Mouse (Mus musculus): ENCODE measurements around the gene Kcnh6. TPM values are rescaled to one million over a fixed set of nuclear protein-coding genes. Genes with fewer than 3 reads are reported as not detected.

Gene Kcnh6
- polyA plus RNA-seq, 1 experiment from 2014 or later = 0.20 TPM

DNA sequence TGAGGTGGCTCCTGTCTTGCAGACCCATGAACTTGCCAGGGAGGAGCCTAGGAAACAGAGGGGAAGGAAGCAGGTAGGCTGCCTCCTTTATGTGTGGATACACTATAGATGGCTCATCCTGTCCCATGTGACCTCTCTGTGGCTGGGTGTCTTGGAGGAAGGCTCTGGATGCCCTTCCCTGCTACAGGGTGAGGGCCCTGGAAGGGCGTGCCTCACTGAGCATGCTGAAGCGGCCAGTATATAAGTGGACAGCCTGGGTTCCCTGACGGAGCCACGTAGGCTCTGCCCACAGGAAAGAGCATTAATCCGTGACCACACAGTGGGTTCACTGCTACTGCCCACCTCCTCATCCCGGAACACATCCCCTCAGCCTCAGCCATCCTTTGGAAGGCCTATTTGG lies 18.5 kb upstream of the Kcnh6 start:
- Histone ChIP-seq H3K27ac (replicated peaks in 1 of 2; ENCODE audit: control insufficient read depth in 1 of 2, insufficient read depth in 1 of 2, low read depth in 2 of 2, low read length in 2 of 2) (no peak overlapping the region), H3K4me2 (ENCODE audit: low read length) (no peak overlapping the region), H3K9me3 (ENCODE audit: control insufficient read depth, low read length) (no peaks in the 10 kb centered on the region), H3K27me3 (ENCODE audit: control insufficient read depth, insufficient read depth, low read length) (no peaks in the 10 kb centered on the region), H3K4me1 (ENCODE audit: control insufficient read depth in 2 of 2, insufficient read depth in 2 of 2, low read length in 2 of 2) (peaks cover 3 to 4% of the 10 kb centered on the region in 2 experiments; a peak in 2 of 4 replicates), H3K4me3 (ENCODE audit: control insufficient read depth in 1 of 2, insufficient read depth in 1 of 2, low read depth in 1 of 2, low read length in 2 of 2) (no peak overlapping the region), H3K36me3 (ENCODE audit: control insufficient read depth, insufficient read depth, low read length) (no peaks in the 10 kb centered on the region), H3K9ac (ENCODE audit: low read length) (no peak overlapping the region)
- no peak for ATAC-seq (ENCODE audit: insufficient number of reproducible peaks, insufficient read depth, low FRiP score, low read depth)
- 74% methylated on average over 6 of the region's 6 CpGs for WGBS

DNA sequence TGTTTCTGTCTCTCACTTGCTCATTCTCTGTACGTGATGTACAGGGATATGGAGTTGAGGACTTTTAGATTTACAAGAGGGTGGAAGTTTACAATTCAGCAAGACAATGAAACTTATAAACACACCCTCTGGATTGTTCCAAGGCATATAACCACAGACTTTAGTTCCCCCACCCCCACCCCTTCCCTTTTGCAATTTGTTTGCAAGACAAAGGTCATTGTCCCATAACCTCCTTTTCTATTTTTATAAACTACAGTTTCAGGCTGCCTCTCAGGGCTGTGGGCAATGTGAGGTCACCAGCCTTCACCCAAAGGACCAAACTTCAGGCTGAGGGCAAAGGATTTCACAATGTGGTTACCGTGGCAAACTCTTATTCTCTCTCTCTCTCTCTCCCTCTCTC lies 17.7 kb upstream of the Kcnh6 start:
- no peaks in the 10 kb centered on the region for H3K36me3 ChIP-seq (ENCODE audit: control insufficient read depth, insufficient read depth, low read length)
- 49% methylated on average over 2 of the region's 2 CpGs for WGBS
- no peaks in the 10 kb centered on the region; the same call in 1 of the 2 replicates for H3K27me3 ChIP-seq (ENCODE audit: control insufficient read depth, insufficient read depth, low read length)
- no peak for ATAC-seq (ENCODE audit: insufficient number of reproducible peaks, insufficient read depth, low FRiP score, low read depth)
- H3K27ac ChIP-seq (replicated peaks in 1 of 2; ENCODE audit: control insufficient read depth in 1 of 2, insufficient read depth in 1 of 2, low read depth in 2 of 2, low read length in 2 of 2) = no peak overlapping the region
- H3K9ac ChIP-seq (ENCODE audit: low read length) = no peak overlapping the region
- H3K9me3 ChIP-seq (ENCODE audit: control insufficient read depth, low read length) = no peaks in the 10 kb centered on the region
- no peak overlapping the region for H3K4me2 ChIP-seq (ENCODE audit: low read length)
- H3K4me1 ChIP-seq (ENCODE audit: control insufficient read depth in 2 of 2, insufficient read depth in 2 of 2, low read length in 2 of 2) = peaks cover 3 to 4% of the 10 kb centered on the region in 2 experiments; a peak in 2 of 4 replicates
- H3K4me3 ChIP-seq (ENCODE audit: control insufficient read depth in 1 of 2, insufficient read depth in 1 of 2, low read depth in 1 of 2, low read length in 2 of 2) = no peak overlapping the region

DNA sequence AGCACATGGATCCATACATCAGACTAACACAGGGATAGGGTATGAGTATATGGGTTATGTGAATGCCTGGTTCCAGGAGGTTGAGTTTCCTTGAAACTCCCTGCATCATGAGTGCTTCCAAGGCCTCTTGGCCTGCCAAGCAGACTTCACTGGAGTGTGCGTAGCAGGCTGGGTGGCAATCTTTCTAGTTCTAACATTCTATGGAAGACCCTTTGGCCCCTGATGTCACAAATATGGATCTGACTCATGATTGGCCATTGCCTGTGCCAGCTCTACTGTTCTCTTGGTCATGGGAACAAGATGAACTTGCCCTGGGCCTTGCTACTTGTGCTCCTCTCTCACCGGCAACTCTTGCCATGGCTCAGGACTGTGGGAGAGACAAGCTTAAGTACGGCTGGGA lies 13.5 kb upstream of the Kcnh6 start, which contains the start of gene Ace3:
Gene Ace3 (plus strand): TSS at position 301 of the 400 bp plus-strand sequence.
- Histone ChIP-seq H3K9me3 (ENCODE audit: control insufficient read depth, low read length) (no peaks in the 10 kb centered on the region), H3K36me3 (ENCODE audit: control insufficient read depth, insufficient read depth, low read length) (no peaks in the 10 kb centered on the region), H3K27me3 (ENCODE audit: control insufficient read depth, insufficient read depth, low read length) (no peaks in the 10 kb centered on the region; the same call in 1 of the 2 replicates), H3K4me1 (ENCODE audit: control insufficient read depth in 2 of 2, insufficient read depth in 2 of 2, low read length in 2 of 2) (no peaks in the 10 kb centered on the region), H3K27ac (replicated peaks in 1 of 2; ENCODE audit: control insufficient read depth in 1 of 2, insufficient read depth in 1 of 2, low read depth in 2 of 2, low read length in 2 of 2) (no peak within 1 kb of the TSS), H3K4me3 (ENCODE audit: control insufficient read depth in 1 of 2, insufficient read depth in 1 of 2, low read depth in 1 of 2, low read length in 2 of 2) (no peak within 1 kb of the TSS), H3K4me2 (ENCODE audit: low read length) (no peak within 1 kb of the TSS), H3K9ac (ENCODE audit: low read length) (no peak within 1 kb of the TSS)
- no peak for ATAC-seq (ENCODE audit: insufficient number of reproducible peaks, insufficient read depth, low FRiP score, low read depth)
- WGBS = 85% methylated on average over 3 of the region's 3 CpGs

DNA sequence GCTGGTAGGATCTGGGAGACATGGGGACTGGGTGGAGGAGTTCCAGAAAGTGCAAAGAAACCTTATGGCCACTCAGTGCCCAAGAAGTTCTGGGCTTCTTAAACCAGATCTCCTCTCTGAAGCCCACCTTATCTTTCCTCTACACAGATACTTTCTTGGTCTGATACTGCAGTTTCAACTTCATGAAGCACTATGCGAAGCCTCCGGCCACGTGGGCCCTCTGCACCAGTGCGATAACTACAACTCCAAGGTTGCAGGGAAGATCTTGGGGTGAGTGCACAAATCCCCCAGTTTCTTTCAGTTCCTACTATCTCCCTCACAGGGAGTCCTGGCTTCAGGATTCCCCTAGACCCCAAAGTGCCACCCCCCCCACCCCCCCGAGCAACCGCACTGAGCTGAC lies 7.9 kb upstream of the Kcnh6 start:
- no peak overlapping the region for H3K27ac ChIP-seq (replicated peaks in 1 of 2; ENCODE audit: control insufficient read depth in 1 of 2, insufficient read depth in 1 of 2, low read depth in 2 of 2, low read length in 2 of 2)

DNA sequence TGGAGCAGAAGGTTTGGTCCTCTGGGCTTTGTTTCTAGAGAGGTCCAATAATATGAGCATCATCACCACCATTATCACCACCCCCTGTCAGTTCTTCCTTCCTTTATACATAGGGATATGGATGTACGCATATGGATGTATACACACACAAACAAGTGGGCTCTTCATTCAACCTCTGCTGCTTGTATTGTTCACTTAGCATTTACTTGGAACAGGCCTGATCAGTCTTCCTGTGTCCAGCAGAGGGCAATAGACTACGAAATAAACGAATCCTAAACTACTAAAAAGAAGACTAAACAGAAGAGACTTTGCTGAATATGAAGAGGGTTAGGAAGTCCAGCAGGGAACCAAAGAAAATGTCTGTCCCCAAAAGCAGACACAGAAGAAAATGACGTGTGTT lies 6.2 kb upstream of the Kcnh6 start:
- Histone ChIP-seq H3K27me3 (ENCODE audit: control insufficient read depth, insufficient read depth, low read length) (no peaks in the 10 kb centered on the region), H3K9ac (ENCODE audit: low read length) (no peak overlapping the region), H3K27ac (replicated peaks in 1 of 2; ENCODE audit: control insufficient read depth in 1 of 2, insufficient read depth in 1 of 2, low read depth in 2 of 2, low read length in 2 of 2) (no peak overlapping the region), H3K9me3 (ENCODE audit: control insufficient read depth, low read length) (no peaks in the 10 kb centered on the region), H3K4me2 (ENCODE audit: low read length) (no peak overlapping the region), H3K4me3 (ENCODE audit: control insufficient read depth in 1 of 2, insufficient read depth in 1 of 2, low read depth in 1 of 2, low read length in 2 of 2) (no peak overlapping the region), H3K4me1 (ENCODE audit: control insufficient read depth in 2 of 2, insufficient read depth in 2 of 2, low read length in 2 of 2) (no peaks in the 10 kb centered on the region), H3K36me3 (ENCODE audit: control insufficient read depth, insufficient read depth, low read length) (no peaks in the 10 kb centered on the region)
- no peak for ATAC-seq (ENCODE audit: insufficient number of reproducible peaks, insufficient read depth, low FRiP score, low read depth)
- 43% methylated on average over 4 of the region's 4 CpGs for WGBS

More for the DNA sequence above, 7.9 kb upstream of the Kcnh6 start:
- Histone ChIP-seq H3K4me1 (ENCODE audit: control insufficient read depth in 2 of 2, insufficient read depth in 2 of 2, low read length in 2 of 2) (no peaks in the 10 kb centered on the region), H3K36me3 (ENCODE audit: control insufficient read depth, insufficient read depth, low read length) (no peaks in the 10 kb centered on the region), H3K9me3 (ENCODE audit: control insufficient read depth, low read length) (no peaks in the 10 kb centered on the region), H3K9ac (ENCODE audit: low read length) (no peak overlapping the region), H3K27me3 (ENCODE audit: control insufficient read depth, insufficient read depth, low read length) (no peaks in the 10 kb centered on the region), H3K4me2 (ENCODE audit: low read length) (no peak overlapping the region), H3K4me3 (ENCODE audit: control insufficient read depth in 1 of 2, insufficient read depth in 1 of 2, low read depth in 1 of 2, low read length in 2 of 2) (no peak overlapping the region)
- ATAC-seq (ENCODE audit: insufficient number of reproducible peaks, insufficient read depth, low FRiP score, low read depth) = no peak
- 88% methylated on average over 6 of the region's 6 CpGs for WGBS

DNA sequence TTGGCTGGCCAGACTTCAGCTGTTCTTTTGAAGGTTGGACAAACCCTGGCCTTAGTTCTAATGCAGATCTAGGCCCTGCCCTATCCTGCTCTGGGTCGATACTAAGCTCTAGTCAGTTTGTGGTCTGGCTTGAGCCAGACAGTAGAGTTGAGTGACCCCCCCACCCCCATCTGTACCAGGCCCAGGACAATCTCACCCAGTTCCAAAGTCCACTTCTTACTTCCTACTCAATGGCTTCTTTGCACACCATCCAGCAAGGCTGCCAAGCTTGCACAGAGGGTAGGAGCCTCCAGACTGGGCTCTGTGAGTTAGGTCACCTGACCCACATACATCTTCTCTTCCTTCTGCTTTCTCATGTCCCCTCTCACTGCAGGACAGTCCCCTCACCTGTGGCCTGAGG lies 3.3 kb upstream of the Kcnh6 start:
- Histone ChIP-seq H3K4me2 (ENCODE audit: low read length) (no peak overlapping the region), H3K27ac (replicated peaks in 1 of 2; ENCODE audit: control insufficient read depth in 1 of 2, insufficient read depth in 1 of 2, low read depth in 2 of 2, low read length in 2 of 2) (no peak overlapping the region), H3K4me3 (ENCODE audit: control insufficient read depth in 1 of 2, insufficient read depth in 1 of 2, low read depth in 1 of 2, low read length in 2 of 2) (no peak overlapping the region), H3K36me3 (ENCODE audit: control insufficient read depth, insufficient read depth, low read length) (no peaks in the 10 kb centered on the region), H3K9ac (ENCODE audit: low read length) (no peak overlapping the region), H3K27me3 (ENCODE audit: control insufficient read depth, insufficient read depth, low read length) (peaks cover 17% of the 10 kb centered on the region), H3K4me1 (ENCODE audit: control insufficient read depth in 2 of 2, insufficient read depth in 2 of 2, low read length in 2 of 2) (0 out of 4 replicates have a peak, but pooled peaks cover 0 to 3% of the 10 kb centered on the region in 2 experiments), H3K9me3 (ENCODE audit: control insufficient read depth, low read length) (no peaks in the 10 kb centered on the region)
- no peak for ATAC-seq (ENCODE audit: insufficient number of reproducible peaks, insufficient read depth, low FRiP score, low read depth)
- WGBS = 80% methylated on average over 1 of the region's 1 CpGs

DNA sequence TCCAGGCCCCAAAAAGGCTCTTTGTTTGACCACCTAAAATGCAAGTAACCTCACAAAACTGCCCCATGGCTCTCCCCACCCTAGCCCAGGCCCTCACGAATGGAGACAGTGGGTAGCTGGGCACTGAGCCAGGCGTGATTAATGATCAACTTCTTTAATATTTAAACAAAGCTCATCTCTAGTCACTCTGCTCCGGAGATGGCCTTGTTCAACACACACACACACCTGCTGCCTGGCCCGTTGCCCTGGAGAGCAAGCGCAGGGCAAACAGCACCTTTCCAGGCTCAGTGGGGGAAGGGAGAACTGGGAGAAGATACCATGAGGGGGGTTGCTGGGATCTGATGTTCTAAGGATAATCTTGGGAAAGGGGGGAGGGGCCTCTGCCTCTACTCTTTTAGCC lies 2.0 kb upstream of the Kcnh6 start:
- H3K9ac ChIP-seq (ENCODE audit: low read length) = no peak overlapping the region
- H3K9me3 ChIP-seq (ENCODE audit: control insufficient read depth, low read length) = no peaks in the 10 kb centered on the region
- no peak overlapping the region for H3K4me3 ChIP-seq (ENCODE audit: control insufficient read depth in 1 of 2, insufficient read depth in 1 of 2, low read depth in 1 of 2, low read length in 2 of 2)
- H3K36me3 ChIP-seq (ENCODE audit: control insufficient read depth, insufficient read depth, low read length) = no peaks in the 10 kb centered on the region
- no peak overlapping the region for H3K27ac ChIP-seq (replicated peaks in 1 of 2; ENCODE audit: control insufficient read depth in 1 of 2, insufficient read depth in 1 of 2, low read depth in 2 of 2, low read length in 2 of 2)
- ATAC-seq (ENCODE audit: insufficient number of reproducible peaks, insufficient read depth, low FRiP score, low read depth) = no peak
- no peak overlapping the region for H3K4me2 ChIP-seq (ENCODE audit: low read length)
- 0 out of 4 replicates have a peak, but pooled peaks cover 0 to 3% of the 10 kb centered on the region in 2 experiments for H3K4me1 ChIP-seq (ENCODE audit: control insufficient read depth in 2 of 2, insufficient read depth in 2 of 2, low read length in 2 of 2)
- peaks cover 22% of the 10 kb centered on the region for H3K27me3 ChIP-seq (ENCODE audit: control insufficient read depth, insufficient read depth, low read length)
- WGBS = 50% methylated on average over 5 of the region's 5 CpGs

DNA sequence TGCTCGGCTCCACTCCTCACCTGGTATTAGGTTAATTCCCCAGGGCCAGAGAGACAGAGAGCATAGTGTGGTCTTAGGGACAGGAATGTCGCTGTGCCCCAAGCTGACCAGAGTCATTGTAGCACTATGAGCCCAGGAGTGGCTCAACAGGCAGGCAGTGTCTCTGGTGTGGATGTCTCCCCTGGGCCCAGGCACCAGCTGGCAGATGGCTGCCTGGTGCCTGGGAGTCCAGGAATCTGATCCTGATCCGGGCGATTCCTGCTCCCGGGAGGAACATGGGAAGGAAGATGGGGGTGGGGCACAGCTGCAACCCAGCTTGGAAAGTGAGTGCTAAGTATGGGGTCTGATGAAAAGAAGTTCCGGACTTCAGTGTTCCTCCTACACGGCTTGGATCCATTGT lies 4.8 kb downstream of the Kcnh6 start:
- H3K27me3 ChIP-seq (ENCODE audit: control insufficient read depth, insufficient read depth, low read length) = peaks cover 26% of the 10 kb centered on the region
- 38% methylated on average over 7 of the region's 7 CpGs for WGBS

More for the DNA sequence above, 4.8 kb downstream of the Kcnh6 start:
- Histone ChIP-seq H3K9ac (ENCODE audit: low read length) (no peak overlapping the region), H3K36me3 (ENCODE audit: control insufficient read depth, insufficient read depth, low read length) (no peaks in the 10 kb centered on the region), H3K9me3 (ENCODE audit: control insufficient read depth, low read length) (no peaks in the 10 kb centered on the region), H3K4me1 (ENCODE audit: control insufficient read depth in 2 of 2, insufficient read depth in 2 of 2, low read length in 2 of 2) (peaks cover 5 to 13% of the 10 kb centered on the region in 2 experiments; a peak in 1 of 4 replicates), H3K27ac (replicated peaks in 1 of 2; ENCODE audit: control insufficient read depth in 1 of 2, insufficient read depth in 1 of 2, low read depth in 2 of 2, low read length in 2 of 2) (no peak overlapping the region), H3K4me2 (ENCODE audit: low read length) (no peak overlapping the region), H3K4me3 (ENCODE audit: control insufficient read depth in 1 of 2, insufficient read depth in 1 of 2, low read depth in 1 of 2, low read length in 2 of 2) (no peak overlapping the region)
- ATAC-seq (ENCODE audit: insufficient number of reproducible peaks, insufficient read depth, low FRiP score, low read depth) = no peak
